Mouse (Mus musculus) T-cell, adult 2 months (primary cell): ENCODE data around the gene Ogfod3.

Experiments used
- DNase-seq: peaks from one replicate; pipeline ENCODE4 v3.0.0; 2022; ENCODE audit warnings: low spot score

The Ogfod3 gene

GRCm38 (mm10) chr11:121198622-121199021, 5.9 kb downstream of the Ogfod3 start:
- DNase-seq = no peak

GRCm38 (mm10) chr11:121193415-121193814, 11.1 kb downstream of the Ogfod3 start:
- DNase-seq = no peak

GRCm38 (mm10) chr11:121192742-121193141, 11.8 kb downstream of the Ogfod3 start:
- no peak for DNase-seq

- no peak for DNase-seq
Measured at GRCm38 (mm10) chr11:121189681-121190080, 14.8 kb downstream of the Ogfod3 start.

GRCm38 (mm10) chr11:121176285-121177270, 27.9 kb downstream of the Ogfod3 start:
- peak; percentile 44 for DNase-seq

GRCm38 (mm10) chr11:121174234-121174633, 30.3 kb downstream of the Ogfod3 start:
- no peak for DNase-seq

- DNase-seq = no peak
Measured at GRCm38 (mm10) chr11:121173203-121173602, 31.3 kb downstream of the Ogfod3 start.

- no peak for DNase-seq
Measured at GRCm38 (mm10) chr11:121163751-121164150, 40.8 kb downstream of the Ogfod3 start.

GRCm38 (mm10) chr11:121160636-121161346, 43.7 kb downstream of the Ogfod3 start:
- DNase-seq = no peak

- DNase-seq = no peak
Measured at GRCm38 (mm10) chr11:121159971-121160370, 44.5 kb downstream of the Ogfod3 start, which contains the start of gene Uts2r. Uts2r (plus strand) TSS chr11:121160271.

- DNase-seq = no peak
Measured at GRCm38 (mm10) chr11:121156411-121156891, 48.1 kb downstream of the Ogfod3 start.

GRCm38 (mm10) chr11:121154203-121154602, 50.3 kb downstream of the Ogfod3 start:
- DNase-seq = no peak

- DNase-seq = no peak
Measured at GRCm38 (mm10) chr11:121148193-121148592, 56.3 kb downstream of the Ogfod3 start.

- DNase-seq = no peak
Measured at GRCm38 (mm10) chr11:121145865-121146264, 58.6 kb downstream of the Ogfod3 start, which contains the start of gene Tex19.1. Tex19.1 (plus strand) TSS chr11:121146143.

GRCm38 (mm10) chr11:121143325-121144015, 61.0 kb downstream of the Ogfod3 start:
- no peak for DNase-seq

- no peak for DNase-seq
Measured at GRCm38 (mm10) chr11:121138732-121139131, 65.8 kb downstream of the Ogfod3 start.

- DNase-seq = no peak
Measured at GRCm38 (mm10) chr11:121137682-121138081, 66.8 kb downstream of the Ogfod3 start.

GRCm38 (mm10) chr11:121134600-121134999, 69.9 kb downstream of the Ogfod3 start:
- DNase-seq = no peak

- no peak for DNase-seq
Measured at GRCm38 (mm10) chr11:121129616-121130015, 74.9 kb downstream of the Ogfod3 start.
